Mouse (Mus musculus): ENCODE results near the gene Rab5b. TPM values are rescaled to one million over a fixed set of nuclear protein-coding genes. Genes with fewer than 3 reads are reported as not detected.

The Rab5b gene
- polyA plus RNA-seq, 1 experiment from 2014 or later: 74.7 TPM

GRCm38 (mm10) chr10:128659490-128659889, 36.6 kb downstream of the Rab5b start:
- Histone ChIP-seq H3K9ac (ENCODE audit: low read depth, low read length) (no peak overlapping the region), H3K9me3 (ENCODE audit: control insufficient read depth, low read length) (no peaks in the 10 kb centered on the region), H3K36me3 (ENCODE audit: control insufficient read depth, insufficient read depth, low read length) (no peaks in the 10 kb centered on the region), H3K27me3 (replicated peaks; ENCODE audit: control insufficient read depth, insufficient read depth, low read length) (no peaks in the 10 kb centered on the region), H3K4me3 (ENCODE audit: low read depth, low read length) (no peak overlapping the region), H3K4me1 (ENCODE audit: control insufficient read depth, insufficient read depth, low read length) (no peaks in the 10 kb centered on the region), H3K27ac (replicated peaks; ENCODE audit: low read depth, low read length) (no peak overlapping the region), H3K4me2 (ENCODE audit: low read depth, low read length) (no peak overlapping the region)
- 56% methylated on average over 9 of the region's 9 CpGs for WGBS
- ATAC-seq (ENCODE audit: low read depth): no peak
- no peak for DNase-seq (ENCODE audit: low spot score)

- ATAC-seq (ENCODE audit: low read depth) (no peak), DNase-seq (ENCODE audit: low spot score) (no peak)
- Histone ChIP-seq H3K4me2 (ENCODE audit: low read depth, low read length) (no peak overlapping the region), H3K9ac (ENCODE audit: low read depth, low read length) (no peak overlapping the region), H3K4me3 (ENCODE audit: low read depth, low read length) (no peak overlapping the region), H3K27me3 (replicated peaks; ENCODE audit: control insufficient read depth, insufficient read depth, low read length) (no peaks in the 10 kb centered on the region), H3K27ac (replicated peaks; ENCODE audit: low read depth, low read length) (no peak overlapping the region), H3K36me3 (ENCODE audit: control insufficient read depth, insufficient read depth, low read length) (no peaks in the 10 kb centered on the region), H3K9me3 (ENCODE audit: control insufficient read depth, low read length) (no peaks in the 10 kb centered on the region), H3K4me1 (ENCODE audit: control insufficient read depth, insufficient read depth, low read length) (0 out of 2 replicates have a peak, but pooled peaks cover 3% of the 10 kb centered on the region)
- WGBS: 57% methylated on average over 9 of the region's 9 CpGs
Measured at GRCm38 (mm10) chr10:128657844-128658243, 38.2 kb downstream of the Rab5b start.

- no peak for DNase-seq (ENCODE audit: low spot score)
Measured at GRCm38 (mm10) chr10:128656731-128657130, 39.3 kb downstream of the Rab5b start.

GRCm38 (mm10) chr10:128655254-128655653, 40.8 kb downstream of the Rab5b start:
- H3K36me3 ChIP-seq (ENCODE audit: control insufficient read depth, insufficient read depth, low read length): no peaks in the 10 kb centered on the region
- no peaks in the 10 kb centered on the region for H3K27me3 ChIP-seq (replicated peaks; ENCODE audit: control insufficient read depth, insufficient read depth, low read length)
- 72% methylated on average over 3 of the region's 3 CpGs for WGBS
- ATAC-seq (ENCODE audit: low read depth) (0 out of 2 replicates have a peak, but pooled peaks have one; percentile 12), DNase-seq (ENCODE audit: low spot score) (no peak)
- 0 out of 2 replicates have a peak, but pooled peaks cover 3% of the 10 kb centered on the region for H3K4me1 ChIP-seq (ENCODE audit: control insufficient read depth, insufficient read depth, low read length)
- no peak overlapping the region for H3K9ac ChIP-seq (ENCODE audit: low read depth, low read length)
- H3K4me3 ChIP-seq (ENCODE audit: low read depth, low read length): no peak overlapping the region
- no peak overlapping the region for H3K27ac ChIP-seq (replicated peaks; ENCODE audit: low read depth, low read length)
- H3K9me3 ChIP-seq (ENCODE audit: control insufficient read depth, low read length): no peaks in the 10 kb centered on the region
- no peak overlapping the region for H3K4me2 ChIP-seq (ENCODE audit: low read depth, low read length)

More at GRCm38 (mm10) chr10:128656731-128657130, 39.3 kb downstream of the Rab5b start:
- Histone ChIP-seq H3K4me3 (ENCODE audit: low read depth, low read length) (no peak overlapping the region), H3K27me3 (replicated peaks; ENCODE audit: control insufficient read depth, insufficient read depth, low read length) (no peaks in the 10 kb centered on the region), H3K36me3 (ENCODE audit: control insufficient read depth, insufficient read depth, low read length) (no peaks in the 10 kb centered on the region), H3K4me2 (ENCODE audit: low read depth, low read length) (no peak overlapping the region), H3K27ac (replicated peaks; ENCODE audit: low read depth, low read length) (no peak overlapping the region), H3K9me3 (ENCODE audit: control insufficient read depth, low read length) (no peaks in the 10 kb centered on the region), H3K9ac (ENCODE audit: low read depth, low read length) (no peak overlapping the region), H3K4me1 (ENCODE audit: control insufficient read depth, insufficient read depth, low read length) (0 out of 2 replicates have a peak, but pooled peaks cover 3% of the 10 kb centered on the region)
- no peak for ATAC-seq (ENCODE audit: low read depth)
- 87% methylated on average over 1 of the region's 1 CpGs for WGBS

DNA sequence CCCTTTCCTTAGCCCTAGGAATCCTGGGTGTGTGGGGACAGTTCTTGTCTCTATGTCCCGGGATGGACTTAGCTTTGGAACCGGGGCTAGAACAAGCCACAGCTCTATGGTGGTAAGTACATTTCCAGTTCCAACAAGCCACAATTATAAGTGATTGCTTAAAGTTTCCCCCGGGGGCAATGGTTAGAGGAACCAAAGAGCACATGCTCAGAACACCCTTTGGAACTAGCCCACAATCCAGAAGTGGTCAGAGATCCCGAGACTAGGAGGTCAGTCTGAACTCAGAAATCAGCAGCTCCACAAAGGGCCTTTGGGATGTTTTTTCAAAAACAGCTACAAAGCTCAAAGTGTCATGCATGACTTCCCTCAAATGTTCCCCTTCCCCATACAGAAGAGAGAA, 42.2 kb downstream of the Rab5b start:
- 0 out of 2 replicates have a peak, but pooled peaks cover 3% of the 10 kb centered on the region for H3K4me1 ChIP-seq (ENCODE audit: control insufficient read depth, insufficient read depth, low read length)
- ATAC-seq (ENCODE audit: low read depth) (no peak), DNase-seq (ENCODE audit: low spot score) (no peak)
- H3K27ac ChIP-seq (replicated peaks; ENCODE audit: low read depth, low read length): no peak overlapping the region
- no peaks in the 10 kb centered on the region for H3K9me3 ChIP-seq (ENCODE audit: control insufficient read depth, low read length)
- no peak overlapping the region for H3K4me3 ChIP-seq (ENCODE audit: low read depth, low read length)
- H3K4me2 ChIP-seq (ENCODE audit: low read depth, low read length): no peak overlapping the region
- H3K36me3 ChIP-seq (ENCODE audit: control insufficient read depth, insufficient read depth, low read length): no peaks in the 10 kb centered on the region
- 60% methylated on average over 4 of the region's 4 CpGs for WGBS
- no peaks in the 10 kb centered on the region for H3K27me3 ChIP-seq (replicated peaks; ENCODE audit: control insufficient read depth, insufficient read depth, low read length)
- H3K9ac ChIP-seq (ENCODE audit: low read depth, low read length): no peak overlapping the region

DNA sequence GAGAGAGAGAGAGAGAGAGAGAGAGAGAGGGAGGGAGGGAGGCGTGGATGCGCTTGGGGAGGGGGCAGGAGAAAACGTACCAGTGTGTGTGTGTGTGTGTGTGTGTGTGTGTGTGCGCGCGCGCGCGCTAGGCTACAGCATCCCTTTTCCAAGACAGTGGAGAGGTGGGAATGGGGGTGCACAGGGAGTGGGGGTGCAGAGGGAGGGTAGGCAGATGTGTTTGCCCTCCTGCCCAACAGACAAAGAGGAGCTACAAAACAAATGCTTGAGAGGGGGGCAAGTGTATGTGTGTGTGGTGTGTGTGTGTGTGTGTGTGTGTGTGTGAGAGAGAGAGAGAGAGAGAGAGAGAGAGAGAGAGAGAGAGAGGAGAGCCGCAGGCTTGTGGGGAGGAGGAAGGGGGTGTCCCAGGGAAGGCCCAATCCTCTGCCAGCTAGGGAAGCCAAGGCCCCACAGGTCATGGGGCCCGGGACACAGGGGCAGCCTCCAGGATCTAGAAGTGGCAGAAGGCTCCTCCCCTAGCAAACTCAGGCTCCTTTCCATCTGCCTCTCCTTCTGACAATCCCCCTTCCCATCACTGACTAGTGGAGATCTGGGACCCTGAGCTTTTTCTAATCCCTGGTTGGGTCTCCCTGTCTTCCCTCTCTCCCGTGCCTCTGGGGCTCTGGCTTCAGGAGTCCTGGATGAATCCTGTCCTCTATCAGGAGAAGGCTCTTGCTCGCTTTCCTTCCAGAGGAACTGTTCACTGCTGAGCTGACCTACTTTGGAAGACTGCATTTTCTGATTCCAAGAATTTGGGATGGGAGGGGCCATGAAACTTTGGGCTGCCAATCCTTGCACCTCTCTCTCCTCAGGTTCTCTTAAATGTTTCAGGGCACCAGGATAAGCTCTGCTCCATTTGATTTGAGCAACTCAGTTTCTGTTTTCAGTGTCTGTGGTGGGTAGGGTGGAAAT, 49.6 kb downstream of the Rab5b start:
- Histone ChIP-seq H3K9ac (ENCODE audit: low read depth, low read length) (peak overlapping the region; percentile 72), H3K4me3 (ENCODE audit: low read depth, low read length) (peak overlapping the region; percentile 55), H3K36me3 (ENCODE audit: control insufficient read depth, insufficient read depth, low read length) (no peaks in the 10 kb centered on the region), H3K4me2 (ENCODE audit: low read depth, low read length) (peak overlapping the region; percentile 84), H3K4me1 (ENCODE audit: control insufficient read depth, insufficient read depth, low read length) (peaks cover 21% of the 10 kb centered on the region), H3K9me3 (ENCODE audit: control insufficient read depth, low read length) (no peaks in the 10 kb centered on the region), H3K27me3 (replicated peaks; ENCODE audit: control insufficient read depth, insufficient read depth, low read length) (no peaks in the 10 kb centered on the region), H3K27ac (replicated peaks; ENCODE audit: low read depth, low read length) (peak overlapping the region; percentile 67)
- 4% methylated on average over 11 of the region's 13 CpGs for WGBS
- DNase-seq (ENCODE audit: low spot score): peak; percentile 76
- peak; percentile 67; the same call in 1 of the 2 replicates for ATAC-seq (ENCODE audit: low read depth)

DNA sequence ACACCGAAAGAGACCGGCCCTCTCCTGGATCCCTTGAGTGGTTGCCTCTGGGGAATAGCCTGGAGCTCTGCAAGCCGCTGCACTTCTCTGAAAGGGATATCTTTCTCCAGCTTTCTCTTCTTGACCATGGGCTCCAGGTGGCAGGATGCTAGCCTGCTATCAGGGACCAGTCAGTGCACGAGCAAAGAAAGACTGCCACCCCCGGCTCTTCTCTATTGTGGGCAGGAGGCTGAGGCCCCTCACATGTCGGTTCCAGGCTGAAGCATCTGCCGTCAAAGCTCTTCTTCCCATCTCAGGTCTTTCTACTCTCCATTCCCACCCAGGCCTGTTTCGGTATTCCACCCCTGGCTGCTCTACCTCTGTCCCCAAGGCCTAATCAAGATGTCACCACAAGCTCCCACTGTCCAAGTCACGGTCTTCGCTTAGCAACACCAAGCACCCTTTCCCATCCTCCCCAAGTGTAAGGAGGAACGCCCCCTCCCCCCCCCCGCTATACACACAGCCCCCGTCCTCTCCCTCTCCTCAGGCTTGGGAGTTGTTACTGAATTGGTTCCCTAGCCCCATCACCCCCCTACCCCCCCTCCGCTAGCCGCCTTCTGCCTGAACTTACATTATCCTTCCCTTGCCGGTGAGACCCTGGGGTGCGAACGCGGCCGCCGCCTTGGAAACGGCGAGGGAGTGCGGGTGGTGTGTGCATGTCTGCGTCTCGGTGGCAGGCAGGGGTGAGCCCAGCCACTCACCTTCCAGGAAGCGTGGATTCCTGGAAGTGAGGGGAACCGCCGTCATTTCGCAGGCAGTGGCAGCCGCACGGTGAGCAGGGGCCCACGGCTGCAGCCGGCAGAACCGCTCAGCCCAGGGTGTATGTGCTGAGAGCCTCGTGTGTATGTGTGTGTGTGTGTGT, 50.7 kb downstream of the Rab5b start, which contains the start of gene Ikzf4:
TSS of gene Ikzf4 (minus strand) at position 881 of the 901 bp plus-strand sequence.
- Histone ChIP-seq H3K9ac (ENCODE audit: low read depth, low read length) (peak within 1 kb of the TSS; percentile 72), H3K36me3 (ENCODE audit: control insufficient read depth, insufficient read depth, low read length) (0 out of 2 replicates have a peak, but pooled peaks cover 5% of the 10 kb centered on the region), H3K4me2 (ENCODE audit: low read depth, low read length) (peak within 1 kb of the TSS; percentile 84), H3K27me3 (replicated peaks; ENCODE audit: control insufficient read depth, insufficient read depth, low read length) (no peaks in the 10 kb centered on the region), H3K4me3 (ENCODE audit: low read depth, low read length) (peak within 1 kb of the TSS; percentile 55), H3K4me1 (ENCODE audit: control insufficient read depth, insufficient read depth, low read length) (peaks cover 21% of the 10 kb centered on the region), H3K9me3 (ENCODE audit: control insufficient read depth, low read length) (no peaks in the 10 kb centered on the region), H3K27ac (replicated peaks; ENCODE audit: low read depth, low read length) (peak within 1 kb of the TSS; percentile 67)
- ATAC-seq (ENCODE audit: low read depth) (peak; percentile 87), DNase-seq (ENCODE audit: low spot score) (peak; percentile 69)
- 2% methylated on average over 35 of the region's 36 CpGs for WGBS

DNA sequence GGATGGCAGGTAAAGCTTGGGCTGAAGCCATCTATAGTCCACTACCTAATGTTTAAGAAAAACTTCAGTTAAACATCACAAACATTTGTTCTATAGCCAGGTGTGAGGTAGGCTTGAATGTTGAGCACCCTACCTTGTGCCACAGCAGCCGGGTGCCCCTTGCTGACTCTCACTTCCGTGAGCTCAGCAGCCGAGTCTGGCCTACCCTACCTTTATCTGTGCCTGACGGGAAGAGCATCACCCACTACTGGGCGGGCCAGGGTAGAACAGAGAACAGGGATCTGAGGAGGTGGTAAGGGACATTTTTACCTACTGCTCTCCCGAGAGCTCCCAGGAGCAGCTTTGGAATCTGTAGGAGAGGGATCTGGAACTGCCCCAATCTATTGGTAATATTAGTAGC, 53.3 kb downstream of the Rab5b start:
- peaks cover 23% of the 10 kb centered on the region for H3K36me3 ChIP-seq (ENCODE audit: control insufficient read depth, insufficient read depth, low read length)
- 88% methylated on average over 6 of the region's 6 CpGs for WGBS
- H3K9me3 ChIP-seq (ENCODE audit: control insufficient read depth, low read length): no peaks in the 10 kb centered on the region
- H3K4me3 ChIP-seq (ENCODE audit: low read depth, low read length): no peak overlapping the region
- no peak for ATAC-seq (ENCODE audit: low read depth)
- no peak overlapping the region for H3K9ac ChIP-seq (ENCODE audit: low read depth, low read length)
- DNase-seq (ENCODE audit: low spot score): no peak
- H3K4me1 ChIP-seq (ENCODE audit: control insufficient read depth, insufficient read depth, low read length): peaks cover 21% of the 10 kb centered on the region
- H3K27me3 ChIP-seq (replicated peaks; ENCODE audit: control insufficient read depth, insufficient read depth, low read length): no peaks in the 10 kb centered on the region
- H3K27ac ChIP-seq (replicated peaks; ENCODE audit: low read depth, low read length): no peak overlapping the region
- H3K4me2 ChIP-seq (ENCODE audit: low read depth, low read length): no peak overlapping the region
